ENCODE assay signal across 9 mouse cellular contexts in genomic region chr10:103236460-103236772, GRCm38 (mm10). TPM values are rescaled to one million over a fixed set of nuclear protein-coding genes. Genes with fewer than 3 reads are reported as not detected.
DNase-seq lines count a peak whose midpoint lies in the region; ATAC-seq and TF ChIP-seq lines count a peak whose summit lies in the region.
"Had no signal": no experiment of that assay in that cellular context is flagged by ENCODE, and none has a peak within 500 bp of the region (broad histone marks: within the 10 kb centered on the region; RNA-seq: fewer than 3 reads in every experiment).

No protein-coding gene starts in this region.

- H3K9ac ChIP-seq in lung, embryonic 16.5 days (ENCODE audit: low read length), result no peak overlapping the region
- no peak overlapping the region; the same call in 1 of the 2 replicates for H3K9ac ChIP-seq in limb, embryonic 13.5 days
- H3K9ac ChIP-seq in stomach, postnatal 0 days (ENCODE audit: low read length), result no peak overlapping the region

- TF ChIP-seq CTCF in stomach, postnatal 0 days (IDR thresholded peaks at IDR 0.05; ENCODE audit: low read depth), result no peak

- TF ChIP-seq EP300 in stomach, postnatal 0 days (optimal IDR thresholded peaks at IDR 0.05), result no peak

- no peaks in the 10 kb centered on the region for H3K27me3 ChIP-seq in heart, embryonic 10.5 days (ENCODE audit: insufficient read depth, poor library complexity, severe bottlenecking)
- H3K27me3 ChIP-seq in lung, embryonic 16.5 days (ENCODE audit: control insufficient read depth, insufficient read depth, low read depth, low read length), result no peaks in the 10 kb centered on the region
- no peaks in the 10 kb centered on the region for H3K27me3 ChIP-seq in limb, embryonic 13.5 days
- H3K27me3 ChIP-seq in stomach, postnatal 0 days (ENCODE audit: control insufficient read depth, insufficient read depth, low read length), result no peaks in the 10 kb centered on the region

- no peak for ATAC-seq in lung, embryonic 16.5 days (ENCODE audit: low read depth)
- no peak for ATAC-seq in limb, embryonic 13.5 days (ENCODE audit: low FRiP score, low read depth)
- no peak for ATAC-seq in stomach, postnatal 0 days (ENCODE audit: low FRiP score, low TSS enrichment)
- no peak for ATAC-seq in erythroblast, adult 5-6 weeks (replicated peaks; ENCODE audit: low FRiP score, poor library complexity, severe bottlenecking)

- 21% methylated on average over 4 of the region's 4 CpGs for WGBS in heart, embryonic 10.5 days
- 18% methylated on average over 4 of the region's 4 CpGs for WGBS in lung, embryonic 16.5 days
- WGBS in limb, embryonic 13.5 days, result 14% methylated on average over 4 of the region's 4 CpGs
- 20% methylated on average over 4 of the region's 4 CpGs for WGBS in stomach, postnatal 0 days

- H3K9me3 ChIP-seq in heart, embryonic 10.5 days, result no peaks in the 10 kb centered on the region
- no peaks in the 10 kb centered on the region for H3K9me3 ChIP-seq in lung, embryonic 16.5 days (ENCODE audit: control insufficient read depth, low read length)
- H3K9me3 ChIP-seq in limb, embryonic 13.5 days, result no peaks in the 10 kb centered on the region
- no peaks in the 10 kb centered on the region for H3K9me3 ChIP-seq in stomach, postnatal 0 days (ENCODE audit: control insufficient read depth, low read length)

- H3K36me3 ChIP-seq in heart, embryonic 10.5 days, result no peaks in the 10 kb centered on the region
- H3K36me3 ChIP-seq in lung, embryonic 16.5 days (ENCODE audit: control insufficient read depth, insufficient read depth, low read length), result no peaks in the 10 kb centered on the region
- H3K36me3 ChIP-seq in limb, embryonic 13.5 days, result no peaks in the 10 kb centered on the region
- H3K36me3 ChIP-seq in stomach, postnatal 0 days (ENCODE audit: control insufficient read depth, insufficient read depth, low read length), result no peaks in the 10 kb centered on the region

- peak overlapping the region; percentile 75 for H3K4me2 ChIP-seq in lung, embryonic 16.5 days (ENCODE audit: low read depth, low read length)
- H3K4me2 ChIP-seq in limb, embryonic 13.5 days (replicated peaks), result peak overlapping the region; percentile 75
- H3K4me2 ChIP-seq in stomach, postnatal 0 days (replicated peaks; ENCODE audit: low read depth), result peak overlapping the region; percentile 62

- H3K27ac ChIP-seq in heart, embryonic 10.5 days, result no peak overlapping the region
- no peak overlapping the region for H3K27ac ChIP-seq in lung, embryonic 16.5 days (ENCODE audit: low read length)
- no peak overlapping the region for H3K27ac ChIP-seq in limb, embryonic 13.5 days
- H3K27ac ChIP-seq in stomach, postnatal 0 days (replicated peaks), result no peak overlapping the region

- intact Hi-C loops in heart, postnatal 14 days (cut with DNase I), result no loop called here

- H3K4me3 ChIP-seq in heart, embryonic 10.5 days, result peak overlapping the region; percentile 67
- H3K4me3 ChIP-seq in lung, embryonic 16.5 days (ENCODE audit: low read length), result peak overlapping the region; percentile 60
- peak overlapping the region; percentile 59; the same call in 1 of the 2 replicates for H3K4me3 ChIP-seq in limb, embryonic 13.5 days
- H3K4me3 ChIP-seq in stomach, postnatal 0 days (ENCODE audit: low read depth, low read length), result no peak overlapping the region

- no peaks in the 10 kb centered on the region for H3K4me1 ChIP-seq in heart, embryonic 10.5 days
- H3K4me1 ChIP-seq in lung, embryonic 16.5 days (replicated peaks; ENCODE audit: control insufficient read depth, insufficient read depth, low read length), result peaks cover 3% of the 10 kb centered on the region; the same call in 1 of the 2 replicates
- H3K4me1 ChIP-seq in limb, embryonic 13.5 days, result no peaks in the 10 kb centered on the region
- H3K4me1 ChIP-seq in stomach, postnatal 0 days (replicated peaks; ENCODE audit: control insufficient read depth, insufficient read depth), result no peaks in the 10 kb centered on the region

- no peak for DNase-seq in heart, embryonic 10.5 days (ENCODE audit: low spot score)
- DNase-seq in heart, postnatal 14 days, result no peak
- DNase-seq in lung, postnatal 10 days, result no peak
- DNase-seq in stomach, postnatal 0 days (ENCODE audit: low spot score), result no peak
- DNase-seq in left cerebral cortex, adult 8-10 months (ENCODE audit: low spot score in 2 of 2), result no peak

RNA-seq across cellular contexts. Expression of gene Lrriq1, which starts 0.3 kb away (rescaled TPM):
- polyA plus RNA-seq in heart, embryonic 10.5 days (2016; fragmentation: Nextera tagmentation; extraction: Ambion mirVana), result 0.12 TPM in 1 of 2 replicates, not detected in the other
- not detected for total RNA-seq in heart, postnatal 14 days (2021)
- 2.8 and 4.1 TPM in 2 replicates for polyA plus RNA-seq in lung, embryonic 16.5 days (2015; fragmentation: Nextera tagmentation; extraction: Ambion mirVana)
- 0.20 and 0.22 TPM in 2 replicates for polyA plus RNA-seq in limb, embryonic 13.5 days (2015; fragmentation: Nextera tagmentation; extraction: Ambion mirVana)
- 0.10 and 0.11 TPM in 2 replicates for polyA plus RNA-seq in stomach, postnatal 0 days (2015; fragmentation: Nextera tagmentation; extraction: Ambion mirVana)
- not detected in 2 replicates for total RNA-seq in erythroblast, adult 5-6 weeks (2015; ENCODE audit: low replicate concordance)
- total RNA-seq in erythroblast, adult 5-6 weeks (2017; ENCODE audit: low replicate concordance), result 0.70 TPM in 1 of 2 replicates, not detected in the other
- 1 to 10 TPM; 3.4 to 6.8 (median 4.5) TPM for total RNA-seq in left cerebral cortex, adult 8-10 months (2022)
- polyA plus RNA-seq: spleen, adult 2 months had no signal
